Mouse (Mus musculus) layer of hippocampus, adult 9-11 months (tissue): ENCODE data around the gene Fam83b.

Experiments
- DNase-seq: peaks from one replicate; pipeline ENCODE4 v3.0.0; 2022

Gene Fam83b

DNA sequence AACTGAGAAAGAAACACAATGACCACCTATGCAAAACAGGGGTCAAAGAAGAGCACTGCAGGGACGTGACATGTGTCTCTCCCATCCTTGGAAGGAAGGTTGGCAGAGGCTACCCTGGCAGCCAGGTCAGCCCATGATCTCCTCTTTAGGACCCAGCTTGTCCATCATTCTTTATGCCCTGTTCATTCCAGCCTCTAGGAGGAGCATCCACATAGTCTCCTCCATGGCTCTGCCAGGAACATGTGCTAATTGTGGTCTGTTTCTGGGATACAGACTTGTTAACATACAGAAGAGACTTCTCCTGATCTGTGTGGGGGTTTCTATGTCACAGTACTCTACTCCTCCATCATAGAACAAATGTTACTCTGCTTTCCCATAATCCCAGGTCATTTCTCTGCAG, 48.3 kb downstream of the Fam83b start:
- DNase-seq = no peak

DNA sequence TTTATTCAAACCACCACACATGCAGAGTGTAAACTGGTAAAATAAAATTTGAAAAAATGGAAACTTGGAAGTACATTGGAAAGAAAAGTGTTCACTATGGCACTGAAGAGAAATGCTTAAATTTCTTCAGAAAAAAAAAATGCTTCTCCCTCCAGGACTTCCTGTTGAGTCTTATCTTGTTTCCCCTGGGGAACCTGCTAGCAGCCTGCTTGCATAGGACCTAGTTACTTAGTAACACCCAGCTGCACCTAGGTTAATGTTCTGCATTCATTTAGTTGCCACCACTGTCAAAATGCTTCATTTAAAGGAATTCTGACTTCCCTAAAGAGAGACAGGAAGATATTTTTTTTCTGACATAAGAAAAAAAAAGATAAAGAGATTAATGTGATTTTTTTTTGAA, 61.3 kb downstream of the Fam83b start:
- DNase-seq = no peak

- DNase-seq = no peak
These were observed 77.2 kb downstream of the Fam83b start for GRCm38 (mm10) chr9:76489737-76490136.

DNA sequence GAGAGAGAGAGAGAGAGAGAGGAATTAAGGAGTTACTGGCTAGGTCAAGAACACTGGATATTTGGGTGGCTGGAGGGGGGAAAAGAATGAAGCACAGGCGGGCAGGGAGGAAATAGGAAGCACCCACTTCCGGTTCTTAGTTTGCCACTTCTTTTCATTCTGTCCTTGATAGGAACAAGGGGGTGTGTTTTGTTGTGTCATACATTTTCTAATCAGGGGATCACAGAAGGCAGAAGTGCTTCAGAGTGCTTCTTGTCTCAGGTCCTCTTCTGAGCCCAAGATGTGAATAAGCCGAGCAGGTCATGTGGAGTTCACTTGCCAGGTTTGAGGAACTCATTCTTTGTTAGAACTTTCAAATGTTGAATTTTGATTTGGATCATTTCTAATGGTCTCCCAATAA, 86.8 kb downstream of the Fam83b start:
- peak; percentile 9 for DNase-seq

DNA sequence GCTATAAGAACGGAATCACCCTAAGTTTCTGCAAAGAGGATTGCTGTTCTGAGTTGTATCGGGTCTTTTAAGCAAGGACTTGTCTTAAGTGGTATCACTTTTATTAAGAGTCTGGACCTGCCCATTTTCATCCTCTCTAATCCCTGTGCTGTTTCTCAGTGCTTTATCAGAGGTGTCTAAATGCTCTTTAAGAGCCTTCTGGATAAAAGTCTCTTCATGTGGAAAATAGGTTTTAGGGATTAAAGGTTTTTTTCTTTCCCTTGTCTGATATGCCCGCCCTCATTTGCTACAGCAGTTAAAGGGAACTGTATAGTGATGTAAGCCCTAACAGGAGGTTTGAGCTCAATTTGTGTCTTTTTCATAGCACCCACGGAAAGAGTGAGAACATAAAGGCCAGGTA, 97.4 kb downstream of the Fam83b start:
- DNase-seq = no peak

GRCm38 (mm10) chr9:76461547-76461946, 105.4 kb downstream of the Fam83b start:
- no peak for DNase-seq

- no peak for DNase-seq
These were observed 111.2 kb downstream of the Fam83b start for GRCm38 (mm10) chr9:76455703-76456102.
